Mouse (Mus musculus) kidney, postnatal 0 days (tissue): ENCODE measurements at regions not wholly inside any gene's neighbourhood (a gene's known extent, or its start where the extent isn't known, plus 50 kb on each side); places are given as distances from the start of the nearest gene placed in this dataset.
A peak's percentile ranks its signal among the peaks of the same experiment; 100 is the strongest.

Experiments used
- ATAC-seq: fragments of 200-750 bp; cut with Nextera tagmentation; replicated peaks from 2 replicates; pipeline ENCODE4 v1.8.0; 2017; ENCODE audit warnings: low read depth, moderate number of reproducible peaks, moderate TSS enrichment, moderate library complexity; ENCODE audit not compliant: low FRiP score
- DNase-seq: peaks from one replicate; pipeline ENCODE4 v3.0.0-alpha.2; 2016; ENCODE audit warnings: low spot score
- H3K27ac ChIP-seq: fragments of 300-500 bp; sonication (generic); 2 replicates; pipeline ENCODE4 v1.5.1; 2014; ENCODE audit warnings: mild to moderate bottlenecking
- H3K27me3 ChIP-seq: fragments of 300-500 bp; sonication (generic); 2 replicates; pipeline ENCODE4 v1.6.1; 2014; ENCODE audit warnings: low read length, mixed read lengths; ENCODE audit not compliant: insufficient read depth
- H3K36me3 ChIP-seq: fragments of 300-500 bp; sonication (generic); 2 replicates; pipeline ENCODE4 v1.6.1; 2014; ENCODE audit warnings: low read length, mixed read lengths; ENCODE audit not compliant: insufficient read depth
- H3K4me1 ChIP-seq: fragments of 300-500 bp; sonication (generic); replicated peaks from 2 replicates; pipeline ENCODE4 v1.6.1; 2014; ENCODE audit warnings: antibody characterized with exemption, low read length, mixed read lengths; ENCODE audit not compliant: insufficient read depth
- H3K4me2 ChIP-seq: fragments of 300-500 bp; sonication (generic); 2 replicates; pipeline ENCODE4 v1.6.1; 2014; ENCODE audit warnings: mild to moderate bottlenecking, low read length, moderate library complexity, mixed read lengths
- H3K4me3 ChIP-seq: fragments of 300-500 bp; sonication (generic); replicated peaks from 2 replicates; pipeline ENCODE4 v1.5.1; 2014; ENCODE audit warnings: low read depth, low read length
- H3K9ac ChIP-seq: fragments of 300-500 bp; sonication (generic); 2 replicates; pipeline ENCODE4 v1.6.1; 2014; ENCODE audit warnings: low read depth, low read length
- H3K9me3 ChIP-seq: fragments of 300-500 bp; sonication (generic); replicated peaks from 2 replicates; pipeline ENCODE4 v1.6.1; 2016; ENCODE audit warnings: low read length, inconsistent platforms, mixed read lengths
- CTCF ChIP-seq: IDR thresholded peaks from 2 replicates; pipeline ENCODE4 v1.5.1; 2016; ENCODE audit warnings: antibody characterized with exemption, low read depth, mild to moderate bottlenecking, moderate library complexity
- WGBS: fragments of 180-500 bp; shearing (Covaris S2); extraction: QIAGEN DNeasy Blood & Tissue Kit; methylation state at CpG from one replicate; pipeline ENCODE4 v1.1.7; 2014; 5-methylcytosine and 5-hydroxymethylcytosine counted together

GRCm38 (mm10) chr10:100152821-100153220, 137.4 kb downstream of the Kitl start:
- Histone ChIP-seq H3K9ac (no peak overlapping the region), H3K27ac (no peak overlapping the region), H3K36me3 (no peaks in the 10 kb centered on the region), H3K4me3 (no peak overlapping the region), H3K9me3 (no peaks in the 10 kb centered on the region), H3K4me1 (no peaks in the 10 kb centered on the region), H3K27me3 (no peaks in the 10 kb centered on the region), H3K4me2 (no peak overlapping the region)
- ATAC-seq = no peak
- TF ChIP-seq CTCF = peak; percentile 71
- peak; percentile 54 for DNase-seq
- 45% methylated on average over 5 of the region's 5 CpGs for WGBS

GRCm38 (mm10) chr10:100153311-100153710, 137.9 kb downstream of the Kitl start:
- H3K36me3 ChIP-seq = no peaks in the 10 kb centered on the region
- no peak overlapping the region for H3K4me2 ChIP-seq
- H3K4me3 ChIP-seq = no peak overlapping the region
- no peak for ATAC-seq
- WGBS = 89% methylated on average over 3 of the region's 3 CpGs
- TF ChIP-seq CTCF = no peak
- no peak for DNase-seq
- H3K9ac ChIP-seq = no peak overlapping the region
- H3K27ac ChIP-seq = no peak overlapping the region
- H3K4me1 ChIP-seq = no peaks in the 10 kb centered on the region
- H3K9me3 ChIP-seq = no peaks in the 10 kb centered on the region
- H3K27me3 ChIP-seq = no peaks in the 10 kb centered on the region

GRCm38 (mm10) chr10:100155566-100155965, 140.1 kb downstream of the Kitl start:
- Histone ChIP-seq H3K9me3 (no peaks in the 10 kb centered on the region), H3K9ac (no peak overlapping the region), H3K4me3 (no peak overlapping the region), H3K27me3 (no peaks in the 10 kb centered on the region), H3K27ac (no peak overlapping the region), H3K36me3 (no peaks in the 10 kb centered on the region), H3K4me1 (0 out of 2 replicates have a peak, but pooled peaks cover 5% of the 10 kb centered on the region), H3K4me2 (no peak overlapping the region)
- no peak for ATAC-seq
- TF ChIP-seq CTCF = no peak
- 74% methylated on average over 2 of the region's 2 CpGs for WGBS
- no peak for DNase-seq

- peak overlapping the region; percentile 21; the same call in 1 of the 2 replicates for H3K27ac ChIP-seq
- H3K36me3 ChIP-seq = no peaks in the 10 kb centered on the region
- no peaks in the 10 kb centered on the region for H3K27me3 ChIP-seq
- peak overlapping the region; percentile 11; the same call in 1 of the 2 replicates for H3K4me2 ChIP-seq
- no peak for ATAC-seq
- no peak overlapping the region for H3K9ac ChIP-seq
- no peak for TF ChIP-seq CTCF
- H3K4me1 ChIP-seq = 0 out of 2 replicates have a peak, but pooled peaks cover 5% of the 10 kb centered on the region
- DNase-seq = peak; percentile 24
- H3K4me3 ChIP-seq = no peak overlapping the region
- 64% methylated on average over 14 of the region's 14 CpGs for WGBS
- no peaks in the 10 kb centered on the region for H3K9me3 ChIP-seq
Measured at GRCm38 (mm10) chr10:100159843-100160531, 144.6 kb downstream of the Kitl start.

- no peak overlapping the region for H3K4me3 ChIP-seq
- H3K9ac ChIP-seq = no peak overlapping the region
- H3K36me3 ChIP-seq = no peaks in the 10 kb centered on the region
- 53% methylated on average over 4 of the region's 4 CpGs for WGBS
- H3K9me3 ChIP-seq = no peaks in the 10 kb centered on the region
- H3K4me2 ChIP-seq = peak overlapping the region; percentile 11; the same call in 1 of the 2 replicates
- H3K27ac ChIP-seq = 0 out of 2 replicates have a peak overlapping the region, but pooled peaks have one; percentile 21
- TF ChIP-seq CTCF = no peak
- ATAC-seq = no peak
- H3K27me3 ChIP-seq = no peaks in the 10 kb centered on the region
- DNase-seq = peak; percentile 27
- H3K4me1 ChIP-seq = 0 out of 2 replicates have a peak, but pooled peaks cover 5% of the 10 kb centered on the region
Measured at GRCm38 (mm10) chr10:100160532-100160852, 145.1 kb downstream of the Kitl start.

- H3K4me1 ChIP-seq = 0 out of 2 replicates have a peak, but pooled peaks cover 5% of the 10 kb centered on the region
- H3K4me3 ChIP-seq = no peak overlapping the region
- ATAC-seq = no peak
- peak; percentile 61 for DNase-seq
- no peaks in the 10 kb centered on the region for H3K36me3 ChIP-seq
- no peak overlapping the region for H3K9ac ChIP-seq
- H3K27ac ChIP-seq = no peak overlapping the region
- 39% methylated on average over 3 of the region's 3 CpGs for WGBS
- no peak for TF ChIP-seq CTCF
- H3K9me3 ChIP-seq = no peaks in the 10 kb centered on the region
- no peak overlapping the region for H3K4me2 ChIP-seq
- H3K27me3 ChIP-seq = no peaks in the 10 kb centered on the region
Measured at GRCm38 (mm10) chr10:100161117-100161516, 145.7 kb downstream of the Kitl start.
